Mouse (Mus musculus) CD4-positive helper T cell, adult 2 months (primary cell): ENCODE results near the gene Dao.

ENCODE experiments used
- DNase-seq: peaks from one replicate; pipeline ENCODE4 v3.0.0-alpha.2; 2012; ENCODE audit warnings: low read depth, missing footprints, low spot score

Gene Dao

GRCm38 (mm10) chr5:114067982-114068381, 64.5 kb downstream of the Dao start:
- DNase-seq, result no peak

DNA sequence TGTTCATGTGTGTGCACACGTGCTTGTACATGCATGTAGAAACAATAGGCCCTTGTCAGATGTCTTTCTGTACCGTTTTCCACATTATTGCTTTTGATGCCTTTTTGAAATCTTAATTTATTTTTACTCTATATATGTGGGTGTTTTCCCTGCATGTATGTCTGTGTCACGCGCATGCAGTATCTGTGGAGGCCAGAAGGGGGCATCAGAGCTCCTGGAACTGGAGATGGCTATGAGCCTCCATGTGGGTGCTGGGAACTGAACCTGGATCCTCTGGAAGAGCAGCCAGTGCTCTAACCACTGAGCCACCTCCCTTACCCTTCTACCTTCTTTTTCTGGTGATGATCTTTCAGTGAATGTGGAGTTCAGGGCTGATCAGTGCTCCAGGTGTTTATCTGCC, 67.4 kb downstream of the Dao start:
- no peak for DNase-seq

- DNase-seq, result no peak
Measured at GRCm38 (mm10) chr5:114072262-114072661, 68.8 kb downstream of the Dao start.
